Mouse (Mus musculus) T-helper 1 cell (primary cell): Measurements from ENCODE around the gene Cntfr.

Experiments
- in situ Hi-C: fragments of 300-600 bp; cut with MboI, MseI; formaldehyde crosslinking; loops from one replicate; pipeline ENCODE4 v1.15.1; 2025; ENCODE audit warnings: high pct_unique_total_duplicates

Gene Cntfr

GRCm38 (mm10) chr4:41682789-41683188 lies 14.1 kb downstream of the Cntfr start:
- in situ Hi-C loops = no loop called here

GRCm38 (mm10) chr4:41681947-41682346 lies 14.9 kb downstream of the Cntfr start:
- in situ Hi-C loops = no loop called here

DNA sequence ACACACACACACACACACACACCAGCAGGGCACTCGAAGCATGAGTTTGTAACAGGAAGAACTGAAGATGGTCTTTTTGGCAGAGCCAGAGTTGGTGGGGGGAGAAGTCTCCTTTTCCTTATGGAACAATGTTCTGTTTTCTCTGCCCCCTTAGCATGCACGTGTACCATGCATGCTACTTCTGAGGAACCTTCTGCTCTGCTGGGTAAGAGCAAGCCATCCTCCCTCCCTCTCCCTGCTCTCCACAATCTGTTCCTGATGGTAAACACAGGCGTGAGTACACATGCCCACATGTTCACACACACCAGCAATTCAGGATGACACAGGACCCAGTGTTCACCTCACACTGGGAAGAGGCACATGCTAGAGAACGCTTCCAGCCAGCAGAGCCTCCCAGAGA lies 15.7 kb downstream of the Cntfr start:
- in situ Hi-C loops = no loop called here

GRCm38 (mm10) chr4:41679291-41679690 lies 17.6 kb downstream of the Cntfr start:
- in situ Hi-C loops = no loop called here

DNA sequence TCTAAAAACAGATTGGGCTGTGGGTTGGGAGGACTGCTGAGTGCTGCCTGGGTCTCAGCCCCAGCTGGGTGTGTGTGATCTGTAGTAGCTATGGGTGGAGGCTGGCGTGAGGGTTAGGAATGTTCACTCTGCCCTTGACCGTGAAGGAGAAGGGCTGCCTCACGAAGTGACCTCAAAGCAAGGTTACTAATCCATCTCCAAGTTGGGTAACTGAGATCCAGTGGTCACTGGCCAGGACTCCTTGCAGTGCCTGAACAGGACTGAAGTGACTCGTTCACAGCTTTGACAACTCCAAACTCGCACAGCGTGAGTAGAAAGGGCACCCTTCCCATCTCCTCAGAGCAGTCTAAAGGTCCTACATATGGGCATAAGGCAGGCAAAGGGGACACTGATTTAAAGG lies 18.0 kb downstream of the Cntfr start:
- in situ Hi-C loops = no loop called here

DNA sequence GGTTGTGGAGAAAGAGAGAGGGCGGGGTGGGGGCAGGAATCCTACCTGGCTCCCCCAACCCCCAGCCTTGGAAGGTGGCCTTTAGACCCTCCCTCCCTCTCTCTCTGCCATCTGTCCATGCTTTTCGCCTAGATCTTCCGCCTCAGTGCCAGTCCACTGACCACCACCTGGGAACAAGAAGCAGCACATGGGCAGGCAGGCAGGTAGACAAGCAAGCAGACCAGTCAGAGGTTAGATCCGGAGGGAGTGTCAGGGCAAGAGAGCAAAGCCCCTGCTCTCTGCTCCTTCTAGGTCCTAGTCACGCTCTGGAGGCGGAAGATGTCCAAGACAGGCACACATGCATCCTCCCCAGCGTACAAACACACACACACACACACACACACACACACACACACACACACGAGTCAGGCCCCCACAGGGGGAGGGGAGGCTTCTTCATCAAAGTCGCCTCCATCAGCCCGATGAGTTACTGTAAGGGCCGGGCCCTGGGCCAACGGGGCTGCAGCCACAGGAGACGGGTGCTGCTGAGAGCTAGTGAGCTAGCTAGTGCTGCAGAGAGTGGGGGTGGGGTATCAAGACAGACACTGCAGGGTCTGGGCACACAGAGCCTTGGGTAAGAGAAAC lies 19.8 kb downstream of the Cntfr start:
- in situ Hi-C loops = no loop called here

DNA sequence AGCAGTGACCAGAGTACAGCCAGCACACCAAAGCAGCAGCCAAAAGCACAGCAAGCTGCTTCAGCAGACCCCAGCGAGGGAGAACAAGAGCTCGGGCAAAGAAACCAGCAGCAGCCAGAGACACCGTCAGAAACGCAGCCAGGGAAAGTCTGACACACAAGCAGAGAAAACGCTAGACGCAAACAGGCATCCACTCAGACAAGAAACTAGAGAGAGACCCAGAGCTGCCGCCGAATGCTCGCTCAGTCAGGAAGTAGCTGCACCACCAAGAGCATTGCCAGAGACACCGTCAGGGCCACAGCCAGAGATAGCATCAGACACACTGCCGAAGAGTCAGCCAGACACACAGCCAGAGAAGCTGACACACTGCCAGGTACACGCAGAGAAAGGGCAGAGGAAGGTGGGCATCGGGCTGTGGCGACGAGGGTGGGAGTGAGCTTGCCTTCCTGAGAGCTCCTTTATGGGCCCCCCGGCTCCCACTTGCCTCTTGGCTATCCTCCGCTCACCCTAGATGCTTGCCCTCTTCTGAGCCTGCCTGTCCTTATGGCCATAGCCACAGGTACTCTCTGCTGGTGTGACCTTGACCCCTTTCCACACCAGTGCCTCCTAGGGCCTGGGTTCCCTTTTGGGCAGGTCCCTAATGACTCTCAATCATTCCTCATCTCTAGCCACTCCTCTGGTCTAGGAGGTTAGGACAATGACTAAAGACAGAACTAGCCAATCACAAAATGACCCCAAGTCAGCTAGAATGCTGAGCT lies 20.5 kb downstream of the Cntfr start:
- in situ Hi-C loops = no loop called here

- in situ Hi-C loops = no loop called here
Measured at GRCm38 (mm10) chr4:41673186-41673585, 23.7 kb downstream of the Cntfr start.

- in situ Hi-C loops = no loop called here
Measured at GRCm38 (mm10) chr4:41672522-41672963, 24.3 kb downstream of the Cntfr start.

GRCm38 (mm10) chr4:41671963-41672480 lies 24.9 kb downstream of the Cntfr start:
- in situ Hi-C loops = no loop called here

DNA sequence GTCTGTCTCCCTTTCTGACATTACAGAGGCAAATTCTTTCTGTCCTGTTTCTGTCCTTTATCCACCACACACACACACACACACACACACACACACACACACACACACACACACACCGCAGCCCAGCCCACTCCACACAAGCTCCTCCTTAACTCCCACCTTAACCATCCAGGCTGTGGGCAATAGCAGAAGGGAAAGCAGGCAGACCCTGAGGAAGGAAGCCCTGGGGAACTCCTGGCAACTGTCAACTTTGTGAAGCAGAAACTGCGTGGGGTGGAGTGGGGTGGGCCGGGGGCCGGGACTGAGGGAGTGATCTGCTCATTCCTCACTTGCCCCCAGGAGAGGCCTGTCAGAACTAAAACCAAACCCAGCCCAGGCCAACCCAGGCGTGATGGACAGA lies 25.4 kb downstream of the Cntfr start:
- in situ Hi-C loops = no loop called here

- in situ Hi-C loops = no loop called here
Measured at GRCm38 (mm10) chr4:41670836-41671235, 26.1 kb downstream of the Cntfr start.

- in situ Hi-C loops = no loop called here
Measured at GRCm38 (mm10) chr4:41666646-41667045, 30.2 kb downstream of the Cntfr start.

- in situ Hi-C loops = no loop called here
Measured at GRCm38 (mm10) chr4:41665009-41665675, 31.7 kb downstream of the Cntfr start.

DNA sequence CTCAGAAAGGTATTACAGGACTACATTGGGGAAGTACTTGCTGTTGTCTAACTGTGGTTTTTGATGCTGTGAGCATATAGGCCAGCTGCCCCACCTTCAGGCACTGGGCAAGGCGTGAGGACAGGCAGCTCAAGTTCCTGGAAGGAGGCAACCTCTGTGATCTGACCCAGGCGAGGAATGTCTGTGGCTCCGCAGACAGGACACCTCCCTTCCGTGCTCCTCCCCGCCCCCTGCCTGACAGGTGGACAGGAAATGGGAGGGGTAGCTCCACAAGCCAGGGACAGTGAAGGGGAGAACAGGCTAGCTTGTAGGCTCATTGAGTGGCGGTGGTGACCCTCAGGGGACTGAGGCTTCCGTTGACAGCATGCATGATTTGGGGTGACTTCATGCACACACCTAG lies 32.4 kb downstream of the Cntfr start:
- in situ Hi-C loops = no loop called here

DNA sequence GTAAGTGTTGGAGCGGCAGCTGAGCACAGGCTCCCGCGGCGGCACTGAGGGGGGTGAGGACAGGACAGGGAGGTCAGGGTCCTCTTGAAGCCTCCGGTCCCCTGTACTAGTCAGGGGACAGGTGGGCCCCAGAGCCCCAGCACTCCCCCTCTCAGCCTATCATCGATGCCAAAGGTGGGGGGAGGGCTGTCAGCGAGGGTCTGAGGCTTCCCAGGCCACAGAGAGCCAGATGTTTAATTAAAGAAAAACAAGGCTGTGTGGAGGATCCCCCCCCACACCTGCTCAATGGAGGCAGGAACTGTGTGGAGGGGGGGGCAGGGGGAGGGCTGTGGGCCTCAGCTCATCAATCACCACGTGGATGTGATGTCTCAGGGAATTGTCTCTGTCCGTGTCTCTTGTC lies 33.3 kb downstream of the Cntfr start:
- in situ Hi-C loops = no loop called here

- in situ Hi-C loops = no loop called here
Measured at GRCm38 (mm10) chr4:41662723-41663122, 34.2 kb downstream of the Cntfr start.

DNA sequence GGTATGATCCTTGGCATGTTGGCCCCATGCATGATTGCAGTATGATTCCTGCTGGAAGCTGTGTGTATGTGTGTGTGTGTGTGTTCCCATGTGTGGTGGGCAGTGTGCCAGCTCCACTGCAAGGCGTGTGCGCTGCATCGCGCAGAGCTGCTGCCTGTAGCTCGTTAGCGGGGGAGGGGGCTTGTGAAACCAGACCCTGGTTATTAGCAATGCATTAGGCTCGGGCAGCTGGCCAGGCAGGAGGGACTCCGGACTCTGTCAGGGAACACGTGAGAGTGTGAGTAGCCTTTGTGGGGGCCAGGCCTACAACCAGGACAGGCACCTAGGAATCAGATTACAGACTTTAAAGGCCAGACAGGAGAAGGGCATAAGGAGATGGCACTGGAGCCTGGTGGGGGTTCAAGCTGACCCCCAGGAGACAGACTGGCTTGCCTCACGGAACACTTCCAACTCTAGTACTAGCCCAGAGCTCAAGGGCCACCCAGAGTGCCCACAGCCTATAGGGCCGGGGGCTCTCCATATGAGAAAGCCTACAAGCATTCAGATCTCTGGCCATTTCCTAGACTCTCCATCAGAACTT lies 35.9 kb downstream of the Cntfr start:
- in situ Hi-C loops = no loop called here

GRCm38 (mm10) chr4:41659556-41659955 lies 37.3 kb downstream of the Cntfr start:
- in situ Hi-C loops = no loop called here

DNA sequence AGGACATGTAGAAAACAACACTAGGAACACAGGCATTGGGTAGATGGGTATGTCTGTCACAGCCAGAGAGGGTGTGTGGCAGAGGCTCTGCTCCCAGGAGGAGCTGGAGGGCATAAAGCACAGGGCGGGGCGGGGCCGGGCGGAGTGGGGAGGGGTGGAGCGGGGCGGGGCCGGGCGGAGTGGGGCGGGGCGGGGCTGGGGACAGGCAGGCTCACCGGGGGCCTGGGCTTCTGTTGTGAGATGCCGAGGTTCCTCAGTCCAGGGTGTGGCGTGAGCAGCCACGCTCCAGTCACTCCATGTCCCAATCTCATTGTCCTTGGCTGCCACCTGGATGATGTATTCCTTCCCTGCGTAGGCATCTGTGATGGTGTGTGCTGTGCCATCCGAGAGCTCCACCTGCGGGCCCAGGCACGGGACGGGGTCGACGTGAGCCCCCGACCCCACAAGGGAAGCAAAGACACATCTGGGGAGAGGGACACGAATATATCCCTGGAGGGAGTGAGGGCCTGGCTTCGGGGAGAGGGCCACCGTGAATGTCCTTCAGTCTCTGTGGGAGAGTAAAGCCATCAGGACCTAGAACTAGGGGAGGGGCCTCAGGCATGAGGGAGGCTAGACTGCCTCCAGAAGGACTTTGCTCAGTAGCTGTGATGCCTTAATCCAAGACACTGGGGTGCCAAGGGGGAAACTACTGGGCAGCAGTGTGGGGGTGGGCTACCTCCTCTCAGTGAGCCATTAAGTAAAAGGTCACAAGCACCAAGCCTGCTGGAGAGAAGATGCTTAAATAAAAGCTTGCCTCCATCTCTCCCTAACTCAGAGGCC lies 38.1 kb downstream of the Cntfr start:
- in situ Hi-C loops = no loop called here

DNA sequence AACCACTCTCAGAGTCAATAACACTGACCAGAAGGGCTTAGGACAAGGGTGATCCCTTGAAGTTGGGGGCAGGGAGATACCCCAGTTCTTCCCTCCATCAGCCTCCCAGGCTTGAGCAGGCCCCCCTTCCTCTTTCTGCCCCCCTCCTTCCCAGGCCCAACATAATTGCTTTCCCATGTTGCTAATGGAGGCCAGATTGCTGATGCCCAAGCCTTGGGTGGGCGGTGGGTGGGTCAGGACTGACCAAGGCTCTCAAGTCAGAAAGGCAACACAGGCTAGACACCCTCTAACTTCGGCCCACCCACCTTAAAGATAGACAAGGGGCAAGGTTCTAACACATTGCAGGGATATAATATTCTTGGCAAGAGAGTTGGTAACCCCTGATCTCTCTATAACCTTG lies 41.4 kb downstream of the Cntfr start:
- in situ Hi-C loops = no loop called here
